Mouse (Mus musculus): ENCODE measurements around the gene Zfp715.

Zfp715 gene

DNA sequence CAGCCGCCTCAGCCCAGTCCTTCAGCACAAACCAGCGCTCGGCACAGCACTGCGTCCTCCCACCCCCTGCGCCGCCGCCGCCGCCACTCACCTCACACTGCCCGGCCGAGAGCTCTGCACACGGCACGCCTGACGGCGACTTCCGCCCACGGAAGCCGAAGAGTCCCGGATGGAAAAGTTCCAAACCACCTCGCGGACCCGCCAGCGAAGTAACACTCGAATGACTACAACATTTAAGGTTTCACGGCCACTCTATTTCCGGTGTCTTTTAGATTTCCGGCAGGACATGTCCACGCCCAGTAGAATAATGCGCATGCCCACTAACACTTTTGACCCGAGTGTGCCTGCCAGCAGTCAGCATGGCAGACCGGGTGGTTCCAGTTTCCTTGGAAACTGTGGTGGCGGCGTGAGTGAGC lies at the start of gene Zfp715:
Zfp715 (minus strand) TSS at position 282 of the 416 bp plus-strand sequence.
- DNase-seq (ENCODE audit: low spot score): peak; percentile 96

- no peak for DNase-seq (ENCODE audit: low spot score)
Measured at GRCm38 (mm10) chr7:43362021-43362420, 48.9 kb upstream of the Zfp715 start.

DNA sequence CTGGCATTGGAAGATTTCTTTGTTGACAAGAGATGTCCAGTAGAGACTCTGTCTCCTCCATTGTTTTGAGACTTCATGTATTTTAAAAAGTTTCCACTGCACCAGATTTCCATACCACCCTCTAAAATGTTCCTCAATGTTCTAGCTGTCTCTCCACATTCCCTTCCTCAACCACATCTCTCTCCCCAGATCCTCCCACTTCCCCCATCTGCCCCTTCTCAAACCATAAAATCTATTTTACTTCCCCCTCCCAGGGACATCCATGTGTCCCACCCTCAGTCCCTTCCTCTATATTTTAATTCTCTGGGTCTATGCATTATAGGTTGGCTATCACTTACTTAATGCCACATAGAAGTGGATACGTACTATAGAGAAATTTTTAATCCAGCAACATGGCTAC lies 48.3 kb upstream of the Zfp715 start:
- no peak for DNase-seq (ENCODE audit: low spot score)

GRCm38 (mm10) chr7:43358556-43358955 lies 45.5 kb upstream of the Zfp715 start:
- no peak for DNase-seq (ENCODE audit: low spot score)

- DNase-seq (ENCODE audit: low spot score): no peak
Measured at GRCm38 (mm10) chr7:43354893-43355835, 42.1 kb upstream of the Zfp715 start.

DNA sequence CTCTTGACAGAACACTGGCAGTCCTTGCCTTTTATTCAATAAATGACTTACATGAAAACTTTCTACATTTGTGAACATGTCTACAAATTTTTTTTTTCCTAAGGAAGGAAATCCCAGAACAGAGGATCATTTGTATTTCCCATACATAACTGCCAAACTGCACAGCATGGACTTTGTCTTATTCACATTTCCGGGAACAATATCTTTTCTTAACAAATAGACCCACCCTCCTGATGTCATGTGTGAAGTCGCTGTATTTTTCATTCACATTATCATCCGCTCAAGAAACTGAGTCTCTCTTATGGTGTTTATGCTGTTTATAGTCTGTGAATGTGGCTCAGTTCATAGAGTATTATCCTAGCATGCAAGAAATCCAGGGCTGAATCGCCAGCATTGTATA lies 40.7 kb upstream of the Zfp715 start:
- DNase-seq (ENCODE audit: low spot score): no peak

- peak; percentile 38 for DNase-seq (ENCODE audit: low spot score)
Measured at GRCm38 (mm10) chr7:43353118-43353517, 40.0 kb upstream of the Zfp715 start.

- DNase-seq (ENCODE audit: low spot score): peak; percentile 8
Measured at GRCm38 (mm10) chr7:43351154-43351553, 38.1 kb upstream of the Zfp715 start, which contains the start of gene Siglecf. Gene Siglecf (plus strand): TSS chr7:43351341.

DNA sequence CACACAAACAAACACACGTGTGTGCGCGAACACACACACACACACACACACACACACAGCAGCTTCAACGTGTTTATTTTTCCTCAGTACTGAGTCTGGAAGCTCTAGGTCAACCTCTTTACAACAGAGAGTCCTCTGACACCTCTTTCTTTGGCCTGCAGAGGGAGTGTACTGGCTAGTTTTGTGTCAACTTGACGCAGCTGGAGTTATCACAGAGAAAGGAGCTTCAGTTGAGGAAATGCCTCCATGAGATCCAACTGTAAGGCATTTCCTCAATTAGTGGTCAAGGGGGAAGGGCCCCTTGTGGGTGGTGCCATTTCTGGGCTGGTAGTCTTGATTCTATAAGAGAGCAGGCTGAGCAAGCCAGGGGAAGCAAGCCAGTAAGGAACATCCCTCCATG lies 36.5 kb upstream of the Zfp715 start:
- DNase-seq (ENCODE audit: low spot score): peak; percentile 10

DNA sequence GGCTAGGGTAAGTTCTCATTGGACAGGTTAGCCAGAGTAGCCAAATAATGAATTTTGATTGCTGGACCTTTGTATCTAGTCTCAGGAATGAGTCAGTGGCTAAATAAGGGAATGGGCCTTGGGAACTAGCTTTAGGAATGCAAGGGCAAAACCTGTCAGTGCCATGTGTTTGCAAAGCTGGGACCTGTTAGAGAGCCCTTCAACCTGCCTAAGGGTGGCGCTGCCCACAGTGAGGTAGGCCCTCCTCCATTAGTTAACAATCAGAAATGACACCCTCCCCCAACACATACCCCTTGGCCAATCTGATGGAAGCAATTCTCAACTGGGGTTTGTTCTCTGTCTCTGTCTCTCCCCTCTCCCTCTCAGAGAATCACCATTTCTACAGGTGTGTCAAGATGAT lies 33.5 kb upstream of the Zfp715 start:
- DNase-seq (ENCODE audit: low spot score): no peak

DNA sequence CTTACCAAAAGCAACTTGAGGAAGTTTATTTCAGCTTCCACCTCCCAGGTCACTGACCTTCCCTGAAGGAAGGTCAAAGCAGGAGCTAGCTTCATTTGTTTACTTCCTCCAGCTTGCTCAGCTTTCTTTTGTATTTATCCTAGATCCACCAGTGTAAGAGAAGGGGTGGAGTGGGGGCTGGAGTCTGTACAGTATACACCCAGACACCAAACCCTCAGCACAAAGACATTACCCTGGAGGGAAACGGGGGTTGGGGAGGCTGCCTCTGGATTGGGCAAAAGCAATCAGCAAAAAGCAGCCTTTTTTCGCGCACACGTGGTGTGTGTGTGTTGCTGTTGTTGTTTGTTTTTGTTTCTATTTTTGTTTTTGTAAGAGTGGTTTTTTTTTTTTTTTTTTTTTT lies 33.1 kb upstream of the Zfp715 start:
- DNase-seq (ENCODE audit: low spot score): no peak

- DNase-seq (ENCODE audit: low spot score): no peak
Measured at GRCm38 (mm10) chr7:43344491-43344890, 31.4 kb upstream of the Zfp715 start.

- DNase-seq (ENCODE audit: low spot score): no peak
Measured at GRCm38 (mm10) chr7:43344020-43344419, 30.9 kb upstream of the Zfp715 start.

- no peak for DNase-seq (ENCODE audit: low spot score)
Measured at GRCm38 (mm10) chr7:43343191-43343590, 30.1 kb upstream of the Zfp715 start.

DNA sequence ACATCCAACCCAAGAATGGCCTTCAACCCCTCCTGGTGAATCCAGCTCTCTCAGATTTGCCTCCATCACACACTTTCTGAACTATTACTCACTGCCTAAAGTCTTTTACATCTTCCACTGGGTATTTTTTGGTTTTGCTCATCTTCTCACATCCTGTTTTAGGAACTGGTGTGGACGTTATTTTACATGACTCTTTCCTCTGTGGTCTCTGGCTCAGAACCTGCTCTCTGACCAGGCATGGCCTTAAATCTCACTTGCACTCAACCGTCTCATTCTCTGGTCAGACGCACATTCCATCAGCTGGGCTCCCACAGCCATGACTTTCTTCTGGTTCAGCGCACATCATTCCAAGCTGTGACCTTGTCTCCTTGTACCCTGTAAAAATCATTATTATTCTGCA lies 27.7 kb upstream of the Zfp715 start:
- no peak for DNase-seq (ENCODE audit: low spot score)

GRCm38 (mm10) chr7:43333899-43334298 lies 20.8 kb upstream of the Zfp715 start:
- no peak for DNase-seq (ENCODE audit: low spot score)

DNA sequence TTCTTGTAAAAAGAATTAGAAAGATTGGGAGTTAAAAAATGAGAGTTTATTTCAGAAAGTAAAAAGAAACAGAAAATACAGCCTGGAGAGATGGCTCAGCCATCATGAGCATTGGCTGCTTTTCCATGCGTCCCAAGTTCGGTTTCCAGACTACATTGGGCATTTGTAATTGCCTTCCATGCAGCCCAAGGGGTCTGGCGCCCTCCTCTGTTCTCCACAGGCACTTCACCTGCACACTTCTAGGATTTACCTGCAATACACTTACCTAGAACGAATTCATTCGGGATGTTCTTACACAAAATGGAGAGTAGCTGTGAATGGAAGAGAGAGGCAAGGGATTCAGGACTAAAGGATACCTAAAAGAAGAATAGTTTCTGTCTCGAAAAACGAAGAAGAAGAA lies 20.1 kb upstream of the Zfp715 start:
- DNase-seq (ENCODE audit: low spot score): no peak

DNA sequence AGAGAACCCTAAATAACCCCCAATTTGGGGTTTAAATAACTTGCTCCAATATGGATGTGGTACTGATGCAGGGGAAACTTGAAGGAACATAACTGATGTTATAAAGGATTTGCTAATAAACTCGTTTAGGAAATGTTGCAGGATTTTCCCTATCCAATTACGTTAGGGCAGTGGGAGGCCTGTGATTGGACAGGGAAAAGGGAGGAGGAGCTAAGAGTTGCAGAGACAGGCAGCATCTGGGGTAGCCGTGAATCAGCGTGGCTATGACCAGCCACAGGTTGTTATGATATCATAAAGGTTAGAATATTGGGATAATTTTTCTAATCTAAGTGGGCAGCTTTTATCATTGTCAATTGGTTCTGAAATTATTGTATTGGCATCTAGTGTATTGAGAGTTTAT lies 15.0 kb upstream of the Zfp715 start:
- no peak for DNase-seq (ENCODE audit: low spot score)

DNA sequence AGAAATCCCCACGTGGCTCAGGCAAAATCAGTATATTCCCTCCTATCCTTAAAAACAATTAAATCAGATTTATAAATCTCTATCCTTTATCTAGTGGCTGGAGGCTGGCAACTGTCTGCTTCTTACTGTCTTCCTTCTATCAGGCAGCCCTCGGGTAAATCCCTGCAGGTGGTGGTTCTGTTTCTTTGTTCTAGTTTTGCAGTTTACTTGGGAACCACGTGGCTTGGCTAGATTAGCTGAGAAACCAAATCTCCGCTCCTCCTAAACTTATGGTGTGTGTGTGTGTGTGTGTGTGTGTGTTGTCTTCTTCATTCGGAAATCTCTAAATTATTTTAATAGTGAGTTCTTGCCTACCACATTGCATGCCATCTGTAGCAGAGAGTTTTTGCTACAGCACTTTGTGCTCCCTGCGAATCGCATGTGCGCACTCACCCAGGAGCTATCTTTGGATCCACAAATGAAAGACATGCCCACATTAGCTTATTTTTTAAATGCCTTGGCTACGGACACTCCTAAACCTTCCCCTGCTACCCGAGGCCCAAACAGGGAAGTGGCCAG lies 13.2 kb upstream of the Zfp715 start:
- DNase-seq (ENCODE audit: low spot score): no peak

DNA sequence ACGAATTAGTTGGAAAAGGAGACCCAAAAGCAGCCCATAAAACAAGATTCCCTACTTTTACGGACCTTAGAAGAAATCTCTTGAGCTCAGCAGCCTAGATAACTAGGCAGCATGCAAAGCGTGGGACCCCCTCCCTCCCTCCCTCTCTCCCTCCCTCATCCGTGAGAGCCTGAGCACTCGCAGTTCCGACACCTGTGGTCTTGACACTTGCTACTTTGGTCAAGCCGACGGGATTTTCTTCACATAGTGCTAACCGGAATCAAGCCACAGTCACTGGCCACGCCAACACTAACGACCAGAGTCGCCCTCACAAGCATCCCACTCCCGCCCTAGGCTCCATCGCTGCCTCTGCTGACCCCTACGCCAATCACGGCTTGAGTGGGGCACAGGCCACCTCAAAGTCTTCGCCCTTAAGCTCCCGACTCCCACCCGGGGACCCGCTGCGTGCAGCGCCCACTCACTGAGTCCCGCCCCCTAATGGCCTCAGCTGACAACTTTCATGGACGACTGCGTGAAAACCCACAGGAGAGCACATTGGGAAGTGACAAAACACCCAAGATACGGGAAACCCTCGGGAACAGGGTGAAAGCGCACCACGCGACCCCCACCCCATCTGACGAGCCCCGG lies 595 bp downstream of the Zfp715 start:
- DNase-seq (ENCODE audit: low spot score): no peak

- peak; percentile 19 for DNase-seq (ENCODE audit: low spot score)
Measured at GRCm38 (mm10) chr7:43311632-43312031, 1.5 kb downstream of the Zfp715 start.

DNA sequence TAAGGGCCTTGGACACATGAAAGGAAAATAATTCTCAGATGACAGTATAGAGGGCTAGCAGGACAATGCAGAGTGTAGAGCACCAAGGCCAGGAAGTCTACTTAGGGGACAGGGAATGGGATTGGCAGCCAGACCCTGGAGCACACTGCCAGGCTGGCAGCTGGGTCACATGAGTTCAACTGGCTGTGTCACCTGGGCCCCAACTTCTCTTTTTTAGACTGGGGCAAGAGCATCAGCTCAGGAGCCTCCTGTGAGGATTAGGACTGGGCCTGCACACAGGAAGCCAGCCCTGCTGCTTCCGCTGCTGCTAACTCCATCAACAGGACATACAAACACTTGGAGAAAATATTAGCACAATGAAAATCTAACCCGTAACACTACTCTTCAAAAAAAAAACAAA lies 4.0 kb downstream of the Zfp715 start:
- no peak for DNase-seq (ENCODE audit: low spot score)

DNA sequence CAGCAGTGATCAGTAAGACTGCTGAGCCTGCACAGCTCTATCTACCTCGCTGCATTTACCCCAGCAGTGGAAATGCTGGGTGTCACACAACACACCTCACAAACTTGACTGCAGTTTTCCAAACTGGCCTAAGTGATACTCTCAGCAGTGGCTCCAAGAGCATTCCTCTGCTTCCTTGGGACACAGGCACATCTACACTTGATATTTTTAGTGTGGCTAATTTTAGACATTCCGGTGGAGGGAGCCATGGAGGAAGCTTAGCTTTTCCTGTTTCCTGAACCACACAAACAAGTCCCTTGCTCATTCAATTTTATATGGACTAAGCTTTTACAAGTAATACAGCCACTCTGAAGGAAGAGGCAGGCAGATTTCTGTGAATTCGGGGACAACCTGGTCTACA lies 7.9 kb downstream of the Zfp715 start:
- peak; percentile 50 for DNase-seq (ENCODE audit: low spot score)

Measured in lung, postnatal 25 days (tissue).